Mouse (Mus musculus) G1E (cell line): Measurements from ENCODE around the gene Hectd2.

Source experiments
- CTCF ChIP-seq: IDR thresholded peaks from 2 replicates; pipeline ENCODE4 v1.5.1; 2012; ENCODE audit warnings: low read depth, low read length, inconsistent platforms, mixed read lengths
- GATA1 ChIP-seq: IDR thresholded peaks from 2 replicates; pipeline ENCODE4 v1.6.1; 2012; ENCODE audit warnings: borderline replicate concordance, low read length, inconsistent platforms, mixed read lengths

DNA sequence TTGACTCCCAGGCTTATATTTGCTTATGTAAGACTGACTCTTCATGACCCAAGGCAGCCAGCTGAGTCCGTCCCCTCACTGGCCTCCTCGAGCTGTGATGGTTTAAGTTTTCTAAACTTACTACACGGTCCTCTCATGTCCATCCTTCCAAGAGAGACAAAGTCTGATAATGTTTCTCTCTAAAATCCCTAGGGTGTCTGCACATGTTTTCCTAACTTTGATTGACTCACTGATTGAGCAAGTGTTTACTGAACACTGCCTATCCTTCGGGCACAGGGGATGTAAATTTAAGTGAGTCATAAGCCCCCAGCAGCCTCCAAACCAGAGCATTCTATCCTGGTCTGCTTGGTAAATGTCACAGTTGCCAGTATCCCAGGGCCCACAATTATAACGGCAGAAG lies 111.2 kb downstream of the Hectd2 start:
- TF ChIP-seq CTCF, result no peak
- TF ChIP-seq GATA1, result no peak
